Comparison of ENCODE assay signal across 7 mouse cellular contexts in the genomic region with DNA sequence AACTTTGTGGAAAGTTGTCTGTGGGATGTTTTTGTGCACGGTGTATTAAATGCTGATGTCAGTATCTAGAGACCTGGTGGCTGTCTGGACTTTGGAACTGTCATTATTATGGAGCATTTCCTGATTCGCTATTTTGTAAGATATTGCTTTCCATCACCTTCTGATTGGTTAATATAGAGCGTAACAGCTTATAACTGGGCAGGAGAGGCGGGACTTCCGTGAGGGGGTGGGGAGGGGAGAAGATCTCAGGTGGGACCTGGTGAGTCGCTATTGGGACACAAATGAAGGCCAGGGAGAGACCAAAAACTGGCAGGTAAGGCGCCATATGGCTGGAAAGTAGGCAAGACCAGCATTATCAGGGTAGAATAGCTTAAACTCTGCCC. TPM values are rescaled to one million over a fixed set of nuclear protein-coding genes. Genes with fewer than 3 reads are reported as not detected.
DNase-seq lines count a peak whose midpoint lies in the region; ATAC-seq lines count a peak whose summit lies in the region.

No protein-coding gene starts in this region.

- DNase-seq in ES-CJ7 (ENCODE audit: low read depth, low spot score) (peak; percentile 82), liver (peak; percentile 67)
- DNase-seq in hindbrain, embryonic 10.5 days (ENCODE audit: low spot score), result no peak
- DNase-seq in right cerebral cortex, postnatal 4 days, result no peak
- DNase-seq in adrenal gland, adult 2 months, result no peak

- peak overlapping the region; percentile 35 for H3K4me2 ChIP-seq in stomach, embryonic 14.5 days (replicated peaks; ENCODE audit: low read depth, low read length)

- no peak overlapping the region for H3K9ac ChIP-seq in stomach, embryonic 14.5 days (replicated peaks; ENCODE audit: low read depth, low read length)

- H3K4me1 ChIP-seq in hindbrain, embryonic 10.5 days (replicated peaks), result peaks cover 45% of the 10 kb centered on the region
- peaks cover 2% of the 10 kb centered on the region; the same call in 1 of the 2 replicates for H3K4me1 ChIP-seq in stomach, embryonic 14.5 days (ENCODE audit: control insufficient read depth, insufficient read depth, low read length)

- H3K27ac ChIP-seq in hindbrain, embryonic 10.5 days, result peak overlapping the region; percentile 76
- H3K27ac ChIP-seq in stomach, embryonic 14.5 days (ENCODE audit: low read length), result no peak overlapping the region

- peak overlapping the region; percentile 42 for H3K4me3 ChIP-seq in hindbrain, embryonic 10.5 days
- no peak overlapping the region for H3K4me3 ChIP-seq in stomach, embryonic 14.5 days (ENCODE audit: low read depth, low read length)

- peak; percentile 52 for ATAC-seq in CD4-positive, CD25-positive, alpha-beta regulatory T cell, adult 4 months
- peak; percentile 57; the same call in 1 of the 2 replicates for ATAC-seq in stomach, embryonic 14.5 days (ENCODE audit: insufficient number of reproducible peaks, insufficient read depth, low FRiP score, low read depth)

- no peaks in the 10 kb centered on the region for H3K9me3 ChIP-seq in hindbrain, embryonic 10.5 days
- H3K9me3 ChIP-seq in stomach, embryonic 14.5 days (ENCODE audit: control insufficient read depth, low read depth, low read length), result no peaks in the 10 kb centered on the region

- 48% methylated on average over 7 of the region's 7 CpGs for WGBS in hindbrain, embryonic 10.5 days
- 58% methylated on average over 7 of the region's 7 CpGs for WGBS in stomach, embryonic 14.5 days

- no peaks in the 10 kb centered on the region for H3K36me3 ChIP-seq in hindbrain, embryonic 10.5 days
- no peaks in the 10 kb centered on the region for H3K36me3 ChIP-seq in stomach, embryonic 14.5 days (ENCODE audit: control insufficient read depth, insufficient read depth, low read length)

- H3K27me3 ChIP-seq in hindbrain, embryonic 10.5 days (ENCODE audit: insufficient read depth, poor library complexity, severe bottlenecking), result no peaks in the 10 kb centered on the region; the same call in 1 of the 2 replicates
- no peaks in the 10 kb centered on the region for H3K27me3 ChIP-seq in stomach, embryonic 14.5 days (ENCODE audit: control insufficient read depth, insufficient read depth, low read length)

RNA-seq across cellular contexts. Expression of a gene that starts 7.8 kb away (rescaled TPM):
- polyA plus RNA-seq in CD4-positive, CD25-positive, alpha-beta regulatory T cell, adult 4 months (2017; shearing (Covaris generic)), result not detected
- not detected in 2 replicates for polyA plus RNA-seq in hindbrain, embryonic 10.5 days (2016; fragmentation: Nextera tagmentation; extraction: Ambion mirVana)
- polyA plus RNA-seq in stomach, embryonic 14.5 days (2014; fragmentation: Nextera tagmentation; extraction: Ambion mirVana), result not detected in 2 replicates
- not detected for total RNA-seq in adrenal gland, adult 2 months (2021)
- not detected in 2 replicates for polyA plus RNA-seq in adrenal gland, adult 2 months (2012; rRNA removed)

Comparison
In these comparisons a context has a peak if more than half of its experiments do, and no peak if none do; other contexts are left out.
1. DNase-seq: peak in ES-CJ7 (single experiment) and liver (single experiment); none in hindbrain, embryonic 10.5 days (single experiment), right cerebral cortex, postnatal 4 days (single experiment) and adrenal gland, adult 2 months (single experiment).